Mouse (Mus musculus) brain, adult 2 months (tissue): Measurements from ENCODE around the gene Plekha6.

Experiments
- DNase-seq: peaks from one replicate; pipeline ENCODE4 v3.0.0; 2011; ENCODE audit warnings: low read depth, low spot score

Plekha6 gene

GRCm38 (mm10) chr1:133163820-133164431 lies at the start of gene Plekha6:
TSS of gene Plekha6 (plus strand) at chr1:133164210.
- DNase-seq, result peak; percentile 30

- no peak for DNase-seq
These were observed 47.9 kb upstream of the Plekha6 start for GRCm38 (mm10) chr1:133116108-133116507.

DNA sequence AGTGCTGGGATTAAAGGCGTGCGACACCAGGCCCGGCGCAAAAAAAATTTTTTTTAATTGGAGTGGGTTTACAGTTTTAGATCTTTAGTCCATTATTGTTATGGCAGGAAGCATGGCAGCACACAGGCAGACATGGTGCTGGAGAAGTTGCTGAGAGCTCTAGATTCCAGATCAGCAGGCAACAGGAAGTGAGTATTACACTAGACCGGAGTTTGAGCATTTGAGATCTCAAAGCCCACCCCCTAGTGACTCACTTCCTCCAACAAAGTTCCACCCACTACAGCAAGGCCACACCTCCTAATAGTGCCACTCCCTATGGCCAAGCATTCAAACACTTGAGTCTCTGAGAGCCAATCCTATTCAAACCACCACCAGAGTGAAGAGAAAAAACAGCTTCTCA lies 45.9 kb upstream of the Plekha6 start:
- no peak for DNase-seq

GRCm38 (mm10) chr1:133118844-133119243 lies 45.2 kb upstream of the Plekha6 start:
- no peak for DNase-seq

DNA sequence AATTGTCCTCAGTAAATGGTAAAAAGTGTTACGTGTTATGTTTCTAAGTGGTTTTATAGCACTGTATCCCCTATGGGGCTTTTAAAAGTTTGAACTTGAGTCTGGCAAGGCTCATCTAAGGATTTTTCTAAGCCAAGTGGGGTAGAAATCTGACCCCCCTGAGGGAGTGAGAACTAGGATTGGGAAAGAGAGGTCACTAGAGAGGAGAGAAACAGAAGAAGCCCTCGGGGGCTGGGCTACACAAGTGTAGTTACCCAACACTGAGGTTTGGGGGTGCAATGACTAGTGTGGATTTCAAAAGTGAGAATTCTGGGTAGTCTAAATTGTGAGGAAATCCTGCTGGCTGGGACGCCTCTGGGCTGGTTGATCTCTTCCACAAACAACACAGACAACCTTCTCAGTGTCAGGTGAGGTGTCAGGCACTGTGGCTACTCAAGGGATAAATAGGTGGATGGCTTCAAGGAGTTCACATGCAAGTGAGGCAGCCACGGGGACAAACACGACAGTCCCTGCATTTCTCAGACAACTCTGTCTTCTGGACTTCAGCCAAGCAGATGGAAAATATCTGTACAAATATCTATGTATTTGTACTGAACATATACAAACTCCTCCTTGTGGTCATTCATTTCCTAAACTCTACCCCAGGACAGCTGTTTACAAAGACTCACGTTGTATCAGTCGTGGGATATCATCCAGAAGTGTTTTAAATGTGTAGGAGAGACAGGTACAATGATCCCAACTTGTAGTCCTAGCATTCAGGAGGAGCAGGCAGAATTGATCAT lies 43.9 kb upstream of the Plekha6 start:
- no peak for DNase-seq

DNA sequence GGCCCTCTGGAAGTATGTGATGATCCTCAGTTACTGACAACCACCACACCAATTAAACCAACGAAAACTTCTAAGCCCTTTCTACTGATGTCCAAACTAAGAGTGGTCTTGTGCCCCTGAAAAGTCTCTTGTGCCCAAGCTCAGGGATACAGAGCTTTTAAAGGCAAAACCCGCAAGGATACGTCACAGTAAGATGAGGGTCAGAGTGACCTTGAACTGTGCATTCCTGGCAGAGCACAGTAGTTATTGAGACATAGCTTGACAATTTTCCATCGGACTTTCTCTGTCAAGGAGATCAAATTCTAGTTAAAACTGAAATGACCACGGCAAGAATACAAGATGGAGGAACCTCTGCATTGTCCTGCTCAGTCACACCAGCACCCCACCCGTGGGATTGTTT lies 42.8 kb upstream of the Plekha6 start:
- no peak for DNase-seq

DNA sequence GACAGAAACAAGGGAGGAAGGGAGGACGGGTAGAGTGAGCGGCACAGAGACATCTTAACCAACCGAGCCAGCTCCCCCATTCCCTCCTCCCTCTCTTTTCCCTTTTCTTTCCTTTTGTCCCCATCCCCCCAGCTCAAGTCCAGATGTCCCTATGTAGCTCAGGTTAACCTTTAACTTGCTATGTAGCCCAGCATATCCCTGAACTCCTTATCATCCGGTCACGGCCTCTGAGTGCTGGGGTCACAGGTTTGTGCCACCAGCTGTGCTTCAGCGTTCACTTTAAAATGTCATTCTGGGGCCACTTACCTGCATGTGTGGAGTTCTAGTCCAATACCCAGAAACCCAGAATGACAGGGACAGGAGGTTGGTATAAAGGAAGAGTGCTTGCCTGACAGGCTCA lies 39.9 kb upstream of the Plekha6 start:
- no peak for DNase-seq

DNA sequence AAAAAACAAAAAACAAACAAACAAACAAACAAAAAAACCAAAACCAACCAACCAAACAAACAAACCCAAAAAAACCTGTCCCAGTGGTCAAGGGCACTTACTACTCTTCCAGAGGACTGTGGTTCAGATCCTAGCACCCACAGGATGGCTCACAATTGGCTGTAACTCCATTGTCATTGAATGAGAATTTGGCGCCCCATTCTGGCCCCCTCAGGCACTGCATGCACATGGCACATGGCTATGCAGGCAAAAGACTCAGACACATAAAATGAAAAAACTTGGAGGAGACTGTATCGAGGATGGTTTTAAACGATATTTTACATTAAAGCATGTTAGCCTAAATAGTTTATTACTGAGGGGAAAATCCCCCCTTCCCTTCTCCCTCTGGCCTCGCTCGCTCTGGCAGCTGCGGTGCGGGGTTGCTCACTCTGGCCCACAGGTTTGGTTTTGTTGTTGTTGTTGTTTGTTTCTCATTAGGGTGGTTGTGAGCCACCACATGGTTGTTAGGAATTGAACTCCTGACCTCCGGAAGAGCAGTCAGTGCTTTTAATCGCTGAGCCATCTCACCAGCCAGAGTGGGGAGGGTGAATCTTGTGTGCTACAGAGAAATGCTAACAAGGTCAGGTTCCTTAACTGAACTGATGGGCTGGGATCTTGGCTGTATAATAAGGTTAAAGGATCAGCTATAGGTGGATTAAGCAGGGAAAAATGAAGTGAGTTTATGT lies 38.2 kb upstream of the Plekha6 start:
- DNase-seq, result no peak

DNA sequence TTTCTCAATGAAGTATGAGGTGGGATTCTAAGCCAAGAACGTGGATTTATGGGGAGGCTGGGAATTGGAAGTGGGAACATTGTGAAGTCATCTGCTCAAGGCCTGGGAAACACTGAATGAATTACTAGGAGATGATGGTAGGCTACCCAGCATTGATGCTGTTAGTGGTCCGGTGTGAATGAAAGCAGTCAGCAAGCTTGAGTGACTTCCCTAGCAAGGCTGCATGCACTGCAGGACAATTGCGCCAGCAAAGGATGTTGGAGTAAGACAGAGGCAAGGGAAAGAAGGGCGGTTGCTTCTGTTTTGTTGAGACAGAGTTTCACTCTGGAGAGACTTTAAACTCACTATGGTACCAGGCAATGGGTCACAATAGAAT lies 37.7 kb upstream of the Plekha6 start:
- DNase-seq, result no peak

- DNase-seq, result no peak
These were observed 36.7 kb upstream of the Plekha6 start for GRCm38 (mm10) chr1:133127328-133127727.

GRCm38 (mm10) chr1:133129471-133130221 lies 34.4 kb upstream of the Plekha6 start:
- DNase-seq, result peak; percentile 74

DNA sequence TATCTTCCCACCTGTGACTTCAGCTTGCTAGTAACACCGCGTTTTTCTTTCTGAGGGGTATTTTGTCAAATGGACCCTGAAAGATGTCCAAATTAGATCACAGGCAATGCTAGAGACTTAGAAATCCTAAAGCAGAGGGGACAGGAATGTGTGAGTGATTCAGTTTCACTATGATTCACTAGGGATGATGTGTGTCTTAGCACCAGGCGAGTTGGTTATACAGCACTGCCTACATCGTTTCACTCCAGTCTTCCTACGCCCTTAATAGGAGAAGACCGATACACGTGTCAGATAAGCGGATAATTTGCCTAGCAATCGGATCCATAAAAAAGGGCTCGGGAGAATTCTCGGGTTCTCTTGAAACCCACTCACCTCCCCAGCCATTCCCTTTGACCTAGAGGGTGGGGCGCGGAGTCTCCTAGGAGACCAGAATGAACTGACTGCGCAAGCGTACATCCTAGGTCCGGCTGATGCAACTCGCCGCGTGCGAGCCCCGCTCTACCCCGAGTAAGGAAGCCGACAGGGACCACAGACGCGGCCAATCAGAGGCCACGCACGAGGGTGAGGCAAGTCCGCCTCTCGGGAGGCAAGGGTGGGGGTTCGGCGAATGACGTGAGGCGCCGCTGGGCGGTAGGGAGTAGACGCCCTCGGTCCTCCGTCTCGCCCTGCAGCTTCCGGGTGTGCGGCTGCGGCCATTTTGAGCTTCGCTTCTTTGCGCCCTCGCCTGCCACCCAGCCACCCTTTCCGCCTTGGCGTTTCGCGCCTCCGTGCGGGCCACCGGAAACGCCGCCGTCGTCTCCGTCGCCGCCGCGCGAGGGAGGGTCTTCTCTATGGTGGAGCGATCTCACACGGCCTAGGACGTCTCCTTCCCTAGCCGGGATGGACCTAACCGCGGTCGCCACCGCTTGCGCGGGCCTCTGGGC lies 33.1 kb upstream of the Plekha6 start, which contains the start of gene Ppp1r15b:
Ppp1r15b (plus strand) TSS at position 506 of the 923 bp plus-strand sequence.
- peak; percentile 100 for DNase-seq

- no peak for DNase-seq
These were observed 32.5 kb upstream of the Plekha6 start for GRCm38 (mm10) chr1:133131561-133131905.

GRCm38 (mm10) chr1:133131936-133132335 lies 32.1 kb upstream of the Plekha6 start:
- DNase-seq, result peak; percentile 40

- no peak for DNase-seq
These were observed 31.4 kb upstream of the Plekha6 start for GRCm38 (mm10) chr1:133132388-133133326.

- peak; percentile 40 for DNase-seq
These were observed 30.6 kb upstream of the Plekha6 start for GRCm38 (mm10) chr1:133133425-133133824.

GRCm38 (mm10) chr1:133134071-133134470 lies 29.9 kb upstream of the Plekha6 start:
- DNase-seq, result peak; percentile 31

DNA sequence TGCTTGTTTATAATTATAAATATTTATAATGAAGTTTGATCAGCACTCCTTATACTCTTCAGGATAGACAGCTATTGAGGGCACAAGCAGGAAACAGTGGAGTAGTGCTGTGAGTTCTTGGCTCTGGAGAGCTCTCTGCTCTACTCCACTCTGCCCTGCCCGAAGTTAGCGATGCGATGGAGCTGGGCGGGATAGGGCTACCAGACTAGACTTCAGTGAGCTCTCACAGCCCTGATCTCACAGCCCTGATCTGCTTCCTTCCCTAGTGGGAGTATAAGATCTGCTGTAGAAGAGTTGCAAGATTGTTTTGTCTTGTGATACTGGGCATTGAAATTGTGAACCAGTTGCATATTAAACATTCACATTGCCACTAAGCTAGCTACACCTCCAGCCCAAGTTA lies 29.1 kb upstream of the Plekha6 start:
- no peak for DNase-seq

DNA sequence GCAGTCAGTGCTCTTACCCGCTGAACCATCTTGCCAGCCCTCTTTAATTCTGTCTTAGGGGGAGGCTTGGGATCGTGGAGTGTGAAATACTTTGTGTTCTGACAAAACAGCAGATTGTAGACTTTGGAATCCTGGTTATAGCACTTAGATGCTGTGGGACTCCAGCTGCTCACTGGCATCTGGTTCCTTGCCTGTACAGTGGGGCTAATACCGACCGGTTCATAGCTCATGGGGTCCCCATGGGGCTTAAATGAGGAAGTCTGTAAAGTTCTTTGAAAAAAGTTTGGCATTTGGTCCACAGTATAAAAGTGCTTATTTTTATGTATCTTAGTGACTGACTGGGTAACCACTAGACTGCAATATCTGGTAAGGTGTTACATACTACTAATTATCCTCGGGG lies 28.2 kb upstream of the Plekha6 start:
- DNase-seq, result no peak

- no peak for DNase-seq
These were observed 25.6 kb upstream of the Plekha6 start for GRCm38 (mm10) chr1:133138401-133138800.
